Mouse (Mus musculus) hindlimb bud, embryonic 11.5 days (tissue): Measurements from ENCODE around the gene Nav2.

ENCODE experiments used
- DNase-seq: peaks from one replicate; pipeline ENCODE4 v3.0.0-alpha.2; 2012; ENCODE audit warnings: low read depth, low spot score; ENCODE audit errors: extremely low spot score

Gene Nav2

GRCm38 (mm10) chr7:49091371-49091770 lies 182.9 kb downstream of the Nav2 start:
- no peak for DNase-seq

GRCm38 (mm10) chr7:49091921-49092320 lies 183.4 kb downstream of the Nav2 start:
- DNase-seq, result no peak

- no peak for DNase-seq
These were observed 185.1 kb downstream of the Nav2 start for GRCm38 (mm10) chr7:49093596-49093995.

GRCm38 (mm10) chr7:49094531-49094930 lies 186.0 kb downstream of the Nav2 start:
- no peak for DNase-seq

GRCm38 (mm10) chr7:49101291-49101690 lies 192.8 kb downstream of the Nav2 start:
- no peak for DNase-seq

- no peak for DNase-seq
These were observed 193.7 kb downstream of the Nav2 start for GRCm38 (mm10) chr7:49102223-49102622.

- no peak for DNase-seq
These were observed 195.9 kb downstream of the Nav2 start for GRCm38 (mm10) chr7:49104376-49104775.

- DNase-seq, result no peak
These were observed 196.3 kb downstream of the Nav2 start for GRCm38 (mm10) chr7:49104793-49105192.

- no peak for DNase-seq
These were observed 197.0 kb downstream of the Nav2 start for GRCm38 (mm10) chr7:49105501-49105900.

- DNase-seq, result no peak
These were observed 199.6 kb downstream of the Nav2 start for GRCm38 (mm10) chr7:49108076-49108475.

- DNase-seq, result no peak
These were observed 210.5 kb downstream of the Nav2 start for GRCm38 (mm10) chr7:49119016-49119415.

- DNase-seq, result no peak
These were observed 211.4 kb downstream of the Nav2 start for GRCm38 (mm10) chr7:49119794-49120487.

GRCm38 (mm10) chr7:49120488-49120864 lies 212.0 kb downstream of the Nav2 start:
- no peak for DNase-seq

- peak; percentile 44 for DNase-seq
These were observed 212.6 kb downstream of the Nav2 start for GRCm38 (mm10) chr7:49120935-49121691.

- no peak for DNase-seq
These were observed 214.0 kb downstream of the Nav2 start for GRCm38 (mm10) chr7:49122498-49122897.

- peak; percentile 12 for DNase-seq
These were observed 217.0 kb downstream of the Nav2 start for GRCm38 (mm10) chr7:49125545-49125944.

- no peak for DNase-seq
These were observed 219.7 kb downstream of the Nav2 start for GRCm38 (mm10) chr7:49128224-49128623.

GRCm38 (mm10) chr7:49132851-49133351 lies 224.4 kb downstream of the Nav2 start:
- DNase-seq, result peak; percentile 56

GRCm38 (mm10) chr7:49134396-49134795 lies 225.9 kb downstream of the Nav2 start:
- no peak for DNase-seq

GRCm38 (mm10) chr7:49139762-49140161 lies 231.2 kb downstream of the Nav2 start:
- DNase-seq, result no peak

- DNase-seq, result no peak
These were observed 235.4 kb downstream of the Nav2 start for GRCm38 (mm10) chr7:49143966-49144365.
